Mouse (Mus musculus): ENCODE data around the gene Slc25a30. TPM values are rescaled to one million over a fixed set of nuclear protein-coding genes. Genes with fewer than 3 reads are reported as not detected.

Slc25a30 gene
- polyA plus RNA-seq, 1 experiment from 2014 or later, result 8.2 TPM

GRCm38 (mm10) chr14:75795918-75796317 lies 9.1 kb upstream of the Slc25a30 start:
- Histone ChIP-seq H3K27ac (ENCODE audit: low read depth, low read length) (no peak overlapping the region), H3K4me2 (ENCODE audit: low read length) (no peak overlapping the region), H3K36me3 (ENCODE audit: control insufficient read depth, insufficient read depth, low read length) (no peaks in the 10 kb centered on the region), H3K4me3 (ENCODE audit: low read length) (no peak overlapping the region), H3K9me3 (ENCODE audit: control insufficient read depth, low read length) (no peaks in the 10 kb centered on the region), H3K27me3 (replicated peaks; ENCODE audit: control insufficient read depth, insufficient read depth, low read length) (no peaks in the 10 kb centered on the region), H3K4me1 (ENCODE audit: control insufficient read depth, insufficient read depth, low read depth, low read length) (no peaks in the 10 kb centered on the region), H3K9ac (ENCODE audit: low read depth, low read length) (no peak overlapping the region)
- no peak for ATAC-seq
- WGBS, result 87% methylated on average over 4 of the region's 4 CpGs

- Histone ChIP-seq H3K4me3 (ENCODE audit: low read length) (no peak overlapping the region), H3K36me3 (ENCODE audit: control insufficient read depth, insufficient read depth, low read length) (no peaks in the 10 kb centered on the region), H3K4me1 (ENCODE audit: control insufficient read depth, insufficient read depth, low read depth, low read length) (no peaks in the 10 kb centered on the region), H3K9me3 (ENCODE audit: control insufficient read depth, low read length) (no peaks in the 10 kb centered on the region), H3K9ac (ENCODE audit: low read depth, low read length) (no peak overlapping the region), H3K4me2 (ENCODE audit: low read length) (no peak overlapping the region), H3K27ac (ENCODE audit: low read depth, low read length) (no peak overlapping the region), H3K27me3 (replicated peaks; ENCODE audit: control insufficient read depth, insufficient read depth, low read length) (no peaks in the 10 kb centered on the region)
- WGBS, result 81% methylated on average over 5 of the region's 5 CpGs
- ATAC-seq, result no peak
Measured at GRCm38 (mm10) chr14:75794726-75795125, 7.9 kb upstream of the Slc25a30 start.

GRCm38 (mm10) chr14:75794324-75794723 lies 7.5 kb upstream of the Slc25a30 start:
- no peak overlapping the region for H3K4me3 ChIP-seq (ENCODE audit: low read length)
- H3K27me3 ChIP-seq (replicated peaks; ENCODE audit: control insufficient read depth, insufficient read depth, low read length), result peaks cover under 1% of the 10 kb centered on the region; the same call in 1 of the 2 replicates
- H3K4me1 ChIP-seq (ENCODE audit: control insufficient read depth, insufficient read depth, low read depth, low read length), result no peaks in the 10 kb centered on the region
- no peaks in the 10 kb centered on the region for H3K9me3 ChIP-seq (ENCODE audit: control insufficient read depth, low read length)
- no peaks in the 10 kb centered on the region for H3K36me3 ChIP-seq (ENCODE audit: control insufficient read depth, insufficient read depth, low read length)
- ATAC-seq, result no peak
- H3K4me2 ChIP-seq (ENCODE audit: low read length), result no peak overlapping the region
- H3K9ac ChIP-seq (ENCODE audit: low read depth, low read length), result no peak overlapping the region
- H3K27ac ChIP-seq (ENCODE audit: low read depth, low read length), result no peak overlapping the region
- 87% methylated on average over 6 of the region's 6 CpGs for WGBS

- no peaks in the 10 kb centered on the region for H3K4me1 ChIP-seq (ENCODE audit: control insufficient read depth, insufficient read depth, low read depth, low read length)
- H3K4me3 ChIP-seq (ENCODE audit: low read length), result no peak overlapping the region
- no peaks in the 10 kb centered on the region for H3K36me3 ChIP-seq (ENCODE audit: control insufficient read depth, insufficient read depth, low read length)
- no peak overlapping the region for H3K4me2 ChIP-seq (ENCODE audit: low read length)
- H3K9me3 ChIP-seq (ENCODE audit: control insufficient read depth, low read length), result no peaks in the 10 kb centered on the region
- ATAC-seq, result no peak
- H3K27ac ChIP-seq (ENCODE audit: low read depth, low read length), result no peak overlapping the region
- peaks cover 7% of the 10 kb centered on the region; the same call in 1 of the 2 replicates for H3K27me3 ChIP-seq (replicated peaks; ENCODE audit: control insufficient read depth, insufficient read depth, low read length)
- H3K9ac ChIP-seq (ENCODE audit: low read depth, low read length), result no peak overlapping the region
- 89% methylated on average over 4 of the region's 4 CpGs for WGBS
Measured at GRCm38 (mm10) chr14:75793110-75793509, 6.3 kb upstream of the Slc25a30 start.

- Histone ChIP-seq H3K36me3 (ENCODE audit: control insufficient read depth, insufficient read depth, low read length) (no peaks in the 10 kb centered on the region), H3K9me3 (ENCODE audit: control insufficient read depth, low read length) (no peaks in the 10 kb centered on the region), H3K4me3 (ENCODE audit: low read length) (no peak overlapping the region), H3K4me2 (ENCODE audit: low read length) (no peak overlapping the region), H3K9ac (ENCODE audit: low read depth, low read length) (no peak overlapping the region), H3K27me3 (replicated peaks; ENCODE audit: control insufficient read depth, insufficient read depth, low read length) (peaks cover 7% of the 10 kb centered on the region; the same call in 1 of the 2 replicates), H3K4me1 (ENCODE audit: control insufficient read depth, insufficient read depth, low read depth, low read length) (peaks cover 3% of the 10 kb centered on the region), H3K27ac (ENCODE audit: low read depth, low read length) (no peak overlapping the region)
- ATAC-seq, result no peak
- 82% methylated on average over 3 of the region's 3 CpGs for WGBS
Measured at GRCm38 (mm10) chr14:75791372-75791771, 4.5 kb upstream of the Slc25a30 start.

- H3K27ac ChIP-seq (ENCODE audit: low read depth, low read length), result no peak overlapping the region
- WGBS, result 84% methylated on average over 3 of the region's 3 CpGs
- peaks cover 9% of the 10 kb centered on the region for H3K4me1 ChIP-seq (ENCODE audit: control insufficient read depth, insufficient read depth, low read depth, low read length)
- H3K36me3 ChIP-seq (ENCODE audit: control insufficient read depth, insufficient read depth, low read length), result no peaks in the 10 kb centered on the region
- H3K4me3 ChIP-seq (ENCODE audit: low read length), result no peak overlapping the region
- H3K4me2 ChIP-seq (ENCODE audit: low read length), result no peak overlapping the region
- no peak for ATAC-seq
- peaks cover 7% of the 10 kb centered on the region; the same call in 1 of the 2 replicates for H3K27me3 ChIP-seq (replicated peaks; ENCODE audit: control insufficient read depth, insufficient read depth, low read length)
- H3K9me3 ChIP-seq (ENCODE audit: control insufficient read depth, low read length), result no peaks in the 10 kb centered on the region
- no peak overlapping the region for H3K9ac ChIP-seq (ENCODE audit: low read depth, low read length)
Measured at GRCm38 (mm10) chr14:75790411-75790996, 3.7 kb upstream of the Slc25a30 start.

- Histone ChIP-seq H3K27ac (ENCODE audit: low read depth, low read length) (no peak overlapping the region), H3K4me1 (ENCODE audit: control insufficient read depth, insufficient read depth, low read depth, low read length) (peaks cover 9% of the 10 kb centered on the region), H3K36me3 (ENCODE audit: control insufficient read depth, insufficient read depth, low read length) (no peaks in the 10 kb centered on the region), H3K4me3 (ENCODE audit: low read length) (no peak overlapping the region), H3K9me3 (ENCODE audit: control insufficient read depth, low read length) (no peaks in the 10 kb centered on the region), H3K4me2 (ENCODE audit: low read length) (no peak overlapping the region), H3K27me3 (replicated peaks; ENCODE audit: control insufficient read depth, insufficient read depth, low read length) (peaks cover 7% of the 10 kb centered on the region; the same call in 1 of the 2 replicates), H3K9ac (ENCODE audit: low read depth, low read length) (no peak overlapping the region)
- WGBS, result 86% methylated on average over 6 of the region's 6 CpGs
- ATAC-seq, result no peak
Measured at GRCm38 (mm10) chr14:75789291-75789690, 2.5 kb upstream of the Slc25a30 start.

GRCm38 (mm10) chr14:75787794-75788175 lies 948 bp upstream of the Slc25a30 start:
- H3K4me1 ChIP-seq (ENCODE audit: control insufficient read depth, insufficient read depth, low read depth, low read length), result peaks cover 9% of the 10 kb centered on the region
- H3K27ac ChIP-seq (ENCODE audit: low read depth, low read length), result no peak overlapping the region
- peaks cover 7% of the 10 kb centered on the region; the same call in 1 of the 2 replicates for H3K27me3 ChIP-seq (replicated peaks; ENCODE audit: control insufficient read depth, insufficient read depth, low read length)
- no peaks in the 10 kb centered on the region for H3K36me3 ChIP-seq (ENCODE audit: control insufficient read depth, insufficient read depth, low read length)
- no peak overlapping the region for H3K4me3 ChIP-seq (ENCODE audit: low read length)
- H3K9me3 ChIP-seq (ENCODE audit: control insufficient read depth, low read length), result no peaks in the 10 kb centered on the region
- ATAC-seq, result no peak
- 40% methylated on average over 7 of the region's 7 CpGs for WGBS
- peak overlapping the region; percentile 77 for H3K4me2 ChIP-seq (ENCODE audit: low read length)
- no peak overlapping the region for H3K9ac ChIP-seq (ENCODE audit: low read depth, low read length)

GRCm38 (mm10) chr14:75786424-75786867 lies 391 bp downstream of the Slc25a30 start:
- ATAC-seq, result peak; percentile 73
- peaks cover 7% of the 10 kb centered on the region; the same call in 1 of the 2 replicates for H3K27me3 ChIP-seq (replicated peaks; ENCODE audit: control insufficient read depth, insufficient read depth, low read length)
- peak overlapping the region; percentile 78 for H3K4me3 ChIP-seq (ENCODE audit: low read length)
- peak overlapping the region; percentile 88 for H3K9ac ChIP-seq (ENCODE audit: low read depth, low read length)
- H3K27ac ChIP-seq (ENCODE audit: low read depth, low read length), result peak overlapping the region; percentile 92
- peaks cover 9% of the 10 kb centered on the region for H3K4me1 ChIP-seq (ENCODE audit: control insufficient read depth, insufficient read depth, low read depth, low read length)
- H3K4me2 ChIP-seq (ENCODE audit: low read length), result peak overlapping the region; percentile 77
- peaks cover 3% of the 10 kb centered on the region; the same call in 1 of the 2 replicates for H3K36me3 ChIP-seq (ENCODE audit: control insufficient read depth, insufficient read depth, low read length)
- H3K9me3 ChIP-seq (ENCODE audit: control insufficient read depth, low read length), result no peaks in the 10 kb centered on the region
- WGBS, result under 1% methylated on average over 31 of the region's 31 CpGs
